Mouse (Mus musculus): Measurements from ENCODE around the gene H2-T23. TPM values are rescaled to one million over a fixed set of nuclear protein-coding genes. Genes with fewer than 3 reads are reported as not detected.
A peak's percentile ranks its signal among the peaks of the same experiment; 100 is the strongest.
"Not testable (repeated sequence)": the region's sequence is repeated elsewhere in the genome, so short reads cannot be mapped to it uniquely, and the experiment has no call there.

The H2-T23 gene
- total RNA-seq (2021), result 44.2 and 52.7 TPM in 2 replicates
- long read RNA-seq, experiment 1, transcript H2-T23-201 (7 exons, 1,472 nt), result major isoform, 33 of 46 reads
- long read RNA-seq, experiment 1, partial matches to known transcripts, result 8 of 46 reads
- long read RNA-seq, experiment 1, other reads (novel, unspliced or antisense), result 4 of 46 reads
- long read RNA-seq, experiment 2, transcript H2-T23-201 (7 exons, 1,472 nt), result major isoform, 51 of 75 reads
- long read RNA-seq, experiment 2, partial matches to known transcripts, result 18 of 75 reads
- long read RNA-seq, experiment 2, other reads (novel, unspliced or antisense), result 6 of 75 reads

- DNase-seq, result peak; percentile 73
Measured at GRCm38 (mm10) chr17:36032351-36032875, at the start of gene H2-T23. Gene H2-T23, minus strand, starts transcription at chr17:36032855.

GRCm38 (mm10) chr17:36081901-36082300 is 49.2 kb upstream of the H2-T23 start:
- not testable (repeated sequence) for DNase-seq

DNA sequence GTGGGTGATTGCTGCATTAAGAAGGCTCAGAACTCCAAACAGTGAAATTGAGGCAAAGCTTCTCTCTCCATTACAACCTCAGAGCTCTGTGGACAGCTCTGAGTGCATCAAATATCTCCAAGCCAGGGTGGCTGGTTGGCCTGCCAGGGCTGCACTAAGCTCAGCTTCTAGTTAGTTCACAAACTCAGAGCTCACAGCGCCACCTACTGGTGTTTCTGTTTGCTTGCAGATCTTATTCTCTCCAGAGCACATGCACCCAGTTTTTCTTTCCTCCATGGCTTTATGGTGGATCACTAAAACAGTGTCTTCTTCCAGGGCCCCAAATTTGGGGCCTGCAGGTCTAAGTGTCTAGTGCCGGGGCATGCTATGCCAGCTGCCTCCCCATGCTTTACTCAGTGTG is 28.2 kb upstream of the H2-T23 start:
- peak; percentile 95 for DNase-seq

- DNase-seq, result not testable (repeated sequence)
Measured at GRCm38 (mm10) chr17:36058362-36058761, 25.7 kb upstream of the H2-T23 start, which contains the start of gene Gm11127. Gene Gm11127, minus strand, starts transcription at chr17:36058371.

GRCm38 (mm10) chr17:36057927-36058326 is 25.3 kb upstream of the H2-T23 start:
- not testable (repeated sequence) for DNase-seq

- DNase-seq, result peak; percentile 17
Measured at GRCm38 (mm10) chr17:36043286-36043685, 10.6 kb upstream of the H2-T23 start.

GRCm38 (mm10) chr17:36042610-36043169 is 10.0 kb upstream of the H2-T23 start, which contains the start of the genes H2-T22 and Gm6034:
Gene H2-T22, minus strand, starts transcription at chr17:36042747.
Gene Gm6034, plus strand, starts transcription at chr17:36042961.
- DNase-seq, result peak; percentile 77

- DNase-seq, result peak; percentile 49
Measured at GRCm38 (mm10) chr17:36042055-36042454, 9.4 kb upstream of the H2-T23 start.

DNA sequence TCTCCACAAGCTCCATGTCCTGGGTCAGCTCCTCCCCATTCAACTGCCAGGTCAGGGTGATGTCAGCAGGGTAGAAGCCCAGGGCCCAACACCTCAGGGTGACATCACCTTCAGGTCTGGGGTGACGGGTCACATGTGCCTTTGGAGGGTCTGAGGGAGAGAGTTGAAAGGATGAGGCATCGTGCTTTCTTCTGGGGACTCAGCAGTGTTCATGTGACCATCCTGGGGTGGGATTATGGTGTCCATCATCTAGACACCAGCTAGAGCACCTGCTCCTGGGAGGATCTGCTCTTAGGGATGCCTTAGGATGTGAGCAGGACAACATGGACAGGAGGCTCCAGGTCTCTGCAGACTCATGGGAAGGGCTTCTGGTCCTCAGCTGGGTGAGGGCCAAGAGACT is 7.9 kb upstream of the H2-T23 start:
- not testable (repeated sequence) for DNase-seq

DNA sequence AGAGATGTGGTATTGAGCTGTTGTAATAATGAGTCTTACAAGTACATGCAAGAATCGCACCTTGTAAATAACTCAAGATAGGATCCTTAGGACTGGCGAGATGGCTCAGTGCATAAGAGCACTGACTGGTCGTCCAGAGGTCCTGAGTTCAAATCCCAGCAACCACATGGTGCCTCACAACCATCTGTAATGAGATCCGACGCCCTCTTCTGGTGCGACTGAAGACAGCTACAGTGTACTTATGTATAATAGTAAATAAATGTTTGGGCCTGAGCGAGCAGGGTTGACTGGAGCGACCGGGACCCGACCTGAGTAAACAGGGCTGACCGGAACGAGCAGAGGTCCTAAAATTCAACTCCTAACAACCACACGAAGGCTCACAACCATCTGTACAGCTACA is 3.5 kb upstream of the H2-T23 start:
- DNase-seq, result not testable (repeated sequence)

DNA sequence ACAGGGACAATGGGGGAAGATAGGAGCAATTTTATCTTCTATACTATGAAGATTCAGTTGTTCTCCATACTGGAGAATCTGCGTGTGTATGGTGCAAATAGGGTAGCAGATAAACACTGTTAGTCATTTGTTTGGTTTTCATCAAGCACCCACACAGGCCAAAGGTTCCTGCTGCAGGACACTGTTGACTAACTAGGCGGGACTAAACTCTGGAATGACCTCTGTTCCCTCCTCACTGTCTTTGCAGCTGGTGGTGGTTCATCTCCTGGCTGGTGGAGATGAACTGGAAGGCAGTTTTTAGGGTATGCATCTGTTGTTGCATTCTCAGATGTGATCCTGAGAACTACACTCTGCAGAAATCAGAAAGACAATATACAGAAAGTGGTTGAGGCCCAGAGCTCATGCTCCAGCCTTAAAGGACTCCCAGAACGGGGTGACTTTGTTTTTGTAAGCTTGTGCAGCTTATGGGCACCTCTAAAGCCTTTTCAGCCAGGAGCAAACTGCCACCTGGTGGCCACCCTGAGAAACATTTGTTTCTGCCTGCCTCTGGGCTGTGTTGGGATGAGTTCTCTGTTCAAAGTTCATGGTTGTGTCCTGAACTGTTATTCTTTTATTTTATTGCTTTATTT is 2.5 kb upstream of the H2-T23 start:
- DNase-seq, result peak; percentile 83

DNA sequence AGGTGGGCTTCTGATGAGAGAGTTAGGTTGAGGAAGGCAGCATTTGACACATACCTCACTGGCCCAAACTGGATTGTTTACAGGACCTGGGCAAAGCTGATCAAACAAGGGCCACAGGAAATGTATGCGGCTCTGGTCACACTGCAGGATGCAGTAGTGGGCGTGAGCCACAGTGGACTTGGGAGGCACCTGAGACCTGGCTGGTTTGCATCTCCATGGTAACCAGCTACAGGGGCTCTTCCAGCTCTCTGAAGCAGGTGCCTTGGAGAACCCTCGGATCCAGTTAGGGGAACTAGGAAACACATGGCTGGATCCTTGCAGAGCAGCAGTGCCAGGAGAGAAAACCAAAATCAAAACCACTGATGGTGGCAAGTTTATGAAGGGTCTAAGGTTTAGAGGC is 1.9 kb upstream of the H2-T23 start:
- not testable (repeated sequence) for DNase-seq

GRCm38 (mm10) chr17:36031583-36032331 is 898 bp downstream of the H2-T23 start:
- peak; percentile 49 for DNase-seq

DNA sequence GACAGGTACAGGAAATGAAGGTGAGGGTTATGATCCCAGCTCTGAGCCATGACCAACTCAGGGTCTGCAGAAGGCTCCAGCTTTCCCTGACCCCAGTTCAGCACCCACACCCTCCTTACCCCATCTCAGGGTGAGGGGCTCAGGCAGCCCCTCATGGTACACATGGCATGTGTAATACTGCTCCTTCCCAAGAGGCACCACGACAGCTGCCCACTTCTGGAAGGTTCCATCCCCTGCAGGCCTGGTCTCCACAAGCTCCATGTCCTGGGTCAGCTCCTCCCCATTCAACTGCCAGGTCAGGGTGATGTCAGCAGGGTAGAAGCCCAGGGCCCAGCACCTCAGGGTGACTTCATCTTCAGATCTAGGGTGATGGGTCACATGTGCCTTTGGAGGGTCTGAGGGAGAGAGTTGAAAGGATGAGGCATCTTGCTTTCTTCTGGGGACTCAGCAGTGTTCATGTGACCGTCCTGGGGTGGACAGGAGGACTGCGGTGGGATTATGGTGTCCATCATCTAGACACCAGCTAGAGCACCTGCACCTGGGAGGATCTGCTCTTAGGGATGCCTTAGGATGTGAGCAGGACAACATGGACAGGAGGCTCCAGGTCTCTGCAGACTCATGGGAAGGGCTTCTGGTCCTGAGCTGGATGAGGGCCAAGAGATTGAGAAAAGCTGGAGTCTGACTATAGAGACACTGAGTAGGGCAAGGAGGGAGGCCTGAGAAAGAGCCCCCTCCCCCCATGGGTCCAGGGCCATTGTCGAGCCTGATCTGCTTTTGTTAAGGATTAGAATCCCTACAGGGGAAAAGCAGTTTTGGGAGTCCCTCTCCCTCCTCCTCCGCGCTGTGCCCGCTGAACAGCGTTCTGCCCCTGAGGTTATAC is 1.7 kb downstream of the H2-T23 start:
- not testable (repeated sequence) for DNase-seq

GRCm38 (mm10) chr17:36030046-36030702 is 2.5 kb downstream of the H2-T23 start:
- DNase-seq, result not testable (repeated sequence)

GRCm38 (mm10) chr17:36028879-36029619 is 3.6 kb downstream of the H2-T23 start:
- no peak for DNase-seq

DNA sequence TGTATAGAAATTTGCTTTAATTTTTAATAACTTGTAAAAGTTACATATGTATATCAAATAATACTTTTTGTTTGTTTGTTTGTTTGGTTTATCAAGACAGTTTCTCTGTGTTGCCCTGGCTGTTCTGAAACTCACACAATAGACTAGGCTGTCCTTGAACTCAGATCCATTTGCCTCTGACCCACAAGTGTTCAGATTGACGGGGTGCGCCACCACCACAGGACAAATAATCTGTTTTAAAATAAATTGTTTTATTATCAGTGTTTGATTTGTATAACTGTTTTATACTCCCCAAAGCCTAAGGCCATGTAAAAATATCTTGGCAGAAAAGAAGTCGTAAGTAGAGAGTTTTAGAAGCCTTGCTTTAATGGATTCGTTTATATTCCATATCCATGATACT is 5.0 kb downstream of the H2-T23 start:
- DNase-seq, result no peak

DNA sequence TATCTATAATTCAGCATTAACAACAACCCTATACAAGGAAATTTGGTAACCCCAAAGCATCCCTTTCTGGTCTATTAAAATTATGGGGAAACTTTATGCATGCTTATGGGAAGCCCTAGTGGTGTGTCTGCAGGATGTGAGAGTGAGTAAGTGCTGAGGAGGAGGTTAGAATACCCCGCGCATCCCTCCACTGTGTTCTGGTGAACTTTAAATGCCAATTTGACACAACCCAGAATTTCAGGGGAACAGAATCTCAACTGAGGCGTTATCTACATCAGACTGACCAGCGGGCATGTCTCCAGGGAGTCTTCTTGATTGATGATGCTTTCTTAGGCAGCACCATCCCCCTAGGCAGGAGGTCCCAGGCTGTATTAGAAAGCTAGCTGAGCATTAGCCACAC is 6.8 kb downstream of the H2-T23 start:
- no peak for DNase-seq

GRCm38 (mm10) chr17:36025197-36025596 is 7.5 kb downstream of the H2-T23 start:
- no peak for DNase-seq

Data from adrenal gland, postnatal 14 days (tissue).